Mouse (Mus musculus): ENCODE results near the gene Hspb2.

Hspb2 gene

GRCm38 (mm10) chr9:50711337-50711736 is 40.8 kb downstream of the Hspb2 start:
- DNase-seq (ENCODE audit: low read depth), result no peak

DNA sequence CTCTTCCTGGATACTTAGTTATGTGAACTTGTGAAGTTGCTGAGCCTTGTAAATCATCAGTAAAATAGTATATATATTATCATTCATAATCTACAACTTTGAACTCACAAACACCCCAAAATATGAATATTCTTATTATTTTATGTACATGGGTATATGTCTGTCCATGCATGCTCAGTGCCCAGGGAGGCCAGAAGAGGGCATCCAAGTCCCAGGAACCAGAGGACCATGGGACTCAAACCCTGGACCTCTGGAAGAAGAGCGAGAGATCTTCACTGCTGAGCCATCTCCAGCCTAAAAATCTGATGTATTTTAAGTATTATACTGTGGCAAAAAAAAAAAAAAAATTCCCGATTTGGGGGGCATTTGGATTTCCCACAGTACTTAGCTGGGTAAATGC is 43.0 kb downstream of the Hspb2 start:
- peak; percentile 69 for DNase-seq (ENCODE audit: low read depth)

GRCm38 (mm10) chr9:50704907-50705306 is 47.2 kb downstream of the Hspb2 start:
- no peak for DNase-seq (ENCODE audit: low read depth)
